Mouse (Mus musculus): ENCODE measurements at regions not wholly inside any gene's neighbourhood (a gene's known extent, or its start where the extent isn't known, plus 50 kb on each side); places are given as distances from the start of the nearest gene placed in this dataset.
A peak's percentile ranks its signal among the peaks of the same experiment; 100 is the strongest.

- DNase-seq (ENCODE audit: low read depth, low spot score): no peak
Measured at GRCm38 (mm10) chr2:167878255-167878865, 53.5 kb upstream of the Ptpn1 start.

- DNase-seq (ENCODE audit: low read depth, low spot score): no peak
Measured at GRCm38 (mm10) chr2:167877254-167877870, 54.5 kb upstream of the Ptpn1 start.

- no peak for DNase-seq (ENCODE audit: low read depth, low spot score)
Measured at GRCm38 (mm10) chr2:167872507-167872906, 59.4 kb upstream of the Ptpn1 start.

- DNase-seq (ENCODE audit: low read depth, low spot score): no peak
Measured at GRCm38 (mm10) chr2:167870153-167870552, 61.7 kb upstream of the Ptpn1 start.

GRCm38 (mm10) chr2:167866751-167867150 is 65.1 kb upstream of the Ptpn1 start:
- peak; percentile 36 for DNase-seq (ENCODE audit: low read depth, low spot score)

- DNase-seq (ENCODE audit: low read depth, low spot score): no peak
Measured at GRCm38 (mm10) chr2:167865525-167865924, 66.3 kb upstream of the Ptpn1 start.

GRCm38 (mm10) chr2:167864672-167865071 is 67.2 kb upstream of the Ptpn1 start:
- DNase-seq (ENCODE audit: low read depth, low spot score): no peak

GRCm38 (mm10) chr2:167864228-167864627 is 67.6 kb upstream of the Ptpn1 start:
- no peak for DNase-seq (ENCODE audit: low read depth, low spot score)

GRCm38 (mm10) chr2:167863616-167864015 is 68.2 kb upstream of the Ptpn1 start:
- no peak for DNase-seq (ENCODE audit: low read depth, low spot score)

GRCm38 (mm10) chr2:167861178-167861520 is 70.7 kb upstream of the Ptpn1 start:
- no peak for DNase-seq (ENCODE audit: low read depth, low spot score)

GRCm38 (mm10) chr2:167860457-167861177 is 71.2 kb upstream of the Ptpn1 start:
- no peak for DNase-seq (ENCODE audit: low read depth, low spot score)

GRCm38 (mm10) chr2:167859575-167859974 is 72.3 kb upstream of the Ptpn1 start:
- DNase-seq (ENCODE audit: low read depth, low spot score): no peak

GRCm38 (mm10) chr2:167858346-167858745 is 73.5 kb upstream of the Ptpn1 start:
- DNase-seq (ENCODE audit: low read depth, low spot score): no peak

- no peak for DNase-seq (ENCODE audit: low read depth, low spot score)
Measured at GRCm38 (mm10) chr2:167857911-167858310, 73.9 kb upstream of the Ptpn1 start.

GRCm38 (mm10) chr2:167856920-167857475 is 74.9 kb upstream of the Ptpn1 start:
- DNase-seq (ENCODE audit: low read depth, low spot score): no peak

- no peak for DNase-seq (ENCODE audit: low read depth, low spot score)
Measured at GRCm38 (mm10) chr2:167856020-167856419, 75.8 kb upstream of the Ptpn1 start.

- DNase-seq (ENCODE audit: low read depth, low spot score): no peak
Measured at GRCm38 (mm10) chr2:167854060-167854459, 77.8 kb upstream of the Ptpn1 start.

- DNase-seq (ENCODE audit: low read depth, low spot score): no peak
Measured at GRCm38 (mm10) chr2:167853411-167853821, 78.4 kb upstream of the Ptpn1 start.

GRCm38 (mm10) chr2:167852582-167852981 is 79.3 kb upstream of the Ptpn1 start:
- DNase-seq (ENCODE audit: low read depth, low spot score): no peak

GRCm38 (mm10) chr2:167851216-167851896 is 80.5 kb upstream of the Ptpn1 start:
- DNase-seq (ENCODE audit: low read depth, low spot score): no peak

GRCm38 (mm10) chr2:167849999-167850552 is 81.8 kb upstream of the Ptpn1 start:
- no peak for DNase-seq (ENCODE audit: low read depth, low spot score)

All from ZHBTc4 (cell line).